Mouse (Mus musculus): ENCODE results near the gene Entpd1.

Entpd1 gene

GRCm38 (mm10) chr19:40630096-40630495, 17.9 kb downstream of the Entpd1 start:
- no peak for DNase-seq

GRCm38 (mm10) chr19:40630606-40631005, 18.4 kb downstream of the Entpd1 start:
- DNase-seq, result no peak

GRCm38 (mm10) chr19:40632193-40632592, 20.0 kb downstream of the Entpd1 start:
- DNase-seq, result no peak

- no peak for DNase-seq
These were observed 20.5 kb downstream of the Entpd1 start for GRCm38 (mm10) chr19:40632668-40633067.

- DNase-seq, result no peak
These were observed 21.0 kb downstream of the Entpd1 start for GRCm38 (mm10) chr19:40633144-40633543.

- DNase-seq, result no peak
These were observed 24.9 kb downstream of the Entpd1 start for GRCm38 (mm10) chr19:40637091-40637490.

GRCm38 (mm10) chr19:40637601-40638000, 25.4 kb downstream of the Entpd1 start:
- DNase-seq, result no peak

GRCm38 (mm10) chr19:40638582-40638981, 26.4 kb downstream of the Entpd1 start:
- DNase-seq, result no peak

GRCm38 (mm10) chr19:40639729-40640304, 27.7 kb downstream of the Entpd1 start:
- no peak for DNase-seq

GRCm38 (mm10) chr19:40640799-40641198, 28.6 kb downstream of the Entpd1 start:
- DNase-seq, result no peak

- no peak for DNase-seq
These were observed 31.7 kb downstream of the Entpd1 start for GRCm38 (mm10) chr19:40643846-40644245.

- DNase-seq, result no peak
These were observed 34.2 kb downstream of the Entpd1 start for GRCm38 (mm10) chr19:40646379-40646778.

GRCm38 (mm10) chr19:40647319-40648158, 35.4 kb downstream of the Entpd1 start:
- no peak for DNase-seq

- no peak for DNase-seq
These were observed 37.9 kb downstream of the Entpd1 start for GRCm38 (mm10) chr19:40650090-40650489.

GRCm38 (mm10) chr19:40656207-40656606, 44.0 kb downstream of the Entpd1 start:
- DNase-seq, result no peak

GRCm38 (mm10) chr19:40658281-40658680, 46.1 kb downstream of the Entpd1 start:
- no peak for DNase-seq

GRCm38 (mm10) chr19:40658935-40659334, 46.8 kb downstream of the Entpd1 start:
- DNase-seq, result no peak

GRCm38 (mm10) chr19:40659651-40660478, 47.7 kb downstream of the Entpd1 start:
- DNase-seq, result no peak

- DNase-seq, result no peak
These were observed 48.3 kb downstream of the Entpd1 start for GRCm38 (mm10) chr19:40660510-40660909.

- DNase-seq, result no peak
These were observed 48.9 kb downstream of the Entpd1 start for GRCm38 (mm10) chr19:40661108-40661507.

- no peak for DNase-seq
These were observed 49.7 kb downstream of the Entpd1 start for GRCm38 (mm10) chr19:40661874-40662273.

- no peak for DNase-seq
These were observed 50.6 kb downstream of the Entpd1 start for GRCm38 (mm10) chr19:40662727-40663126.

GRCm38 (mm10) chr19:40665778-40666177, 53.6 kb downstream of the Entpd1 start:
- DNase-seq, result no peak

- no peak for DNase-seq
These were observed 54.9 kb downstream of the Entpd1 start for GRCm38 (mm10) chr19:40667111-40667510.

Data from cerebellum, adult 9-10 months (tissue).